Mouse (Mus musculus) lung, embryonic 16.5 days (tissue): ENCODE measurements at regions not wholly inside any gene's neighbourhood (a gene's known extent, or its start where the extent isn't known, plus 50 kb on each side); places are given as distances from the start of the nearest gene placed in this dataset.
A peak's percentile ranks its signal among the peaks of the same experiment; 100 is the strongest.

Experiments
- ATAC-seq: fragments of 200-750 bp; cut with Nextera tagmentation; 2 replicates; pipeline ENCODE4 v1.8.0; 2017; ENCODE audit warnings: low read depth, mild to moderate bottlenecking, moderate library complexity
- H3K27ac ChIP-seq: fragments of 300-500 bp; sonication (generic); 2 replicates; pipeline ENCODE4 v1.5.1; 2014; ENCODE audit warnings: mild to moderate bottlenecking, control low read depth, low read length
- H3K27me3 ChIP-seq: fragments of 300-500 bp; sonication (generic); 2 replicates; pipeline ENCODE4 v1.6.1; 2014; ENCODE audit warnings: low read depth, low read length, mixed read lengths; ENCODE audit not compliant: control insufficient read depth, insufficient read depth
- H3K36me3 ChIP-seq: fragments of 300-500 bp; sonication (generic); 2 replicates; pipeline ENCODE4 v1.6.1; 2014; ENCODE audit warnings: low read length; ENCODE audit not compliant: control insufficient read depth, insufficient read depth
- H3K4me1 ChIP-seq: fragments of 300-500 bp; sonication (generic); replicated peaks from 2 replicates; pipeline ENCODE4 v1.6.1; 2014; ENCODE audit warnings: low read length, mixed read lengths; ENCODE audit not compliant: control insufficient read depth, insufficient read depth
- H3K4me2 ChIP-seq: fragments of 300-500 bp; sonication (generic); 2 replicates; pipeline ENCODE4 v1.6.1; 2014; ENCODE audit warnings: low read depth, low read length, control low read depth
- H3K4me3 ChIP-seq: fragments of 300-500 bp; sonication (generic); 2 replicates; pipeline ENCODE4 v1.5.1; 2014; ENCODE audit warnings: mild to moderate bottlenecking, low read length, control low read depth
- H3K9ac ChIP-seq: fragments of 300-500 bp; sonication (generic); 2 replicates; pipeline ENCODE4 v1.6.1; 2014; ENCODE audit warnings: low read length, control low read depth
- H3K9me3 ChIP-seq: fragments of 300-500 bp; sonication (generic); 2 replicates; pipeline ENCODE4 v1.6.1; 2016; ENCODE audit warnings: low read length; ENCODE audit not compliant: control insufficient read depth
- WGBS: fragments of 180-500 bp; shearing (Covaris S2); extraction: QIAGEN DNeasy Blood & Tissue Kit; methylation state at CpG from one replicate; pipeline ENCODE4 v1.1.7; 2014; 5-methylcytosine and 5-hydroxymethylcytosine counted together

DNA sequence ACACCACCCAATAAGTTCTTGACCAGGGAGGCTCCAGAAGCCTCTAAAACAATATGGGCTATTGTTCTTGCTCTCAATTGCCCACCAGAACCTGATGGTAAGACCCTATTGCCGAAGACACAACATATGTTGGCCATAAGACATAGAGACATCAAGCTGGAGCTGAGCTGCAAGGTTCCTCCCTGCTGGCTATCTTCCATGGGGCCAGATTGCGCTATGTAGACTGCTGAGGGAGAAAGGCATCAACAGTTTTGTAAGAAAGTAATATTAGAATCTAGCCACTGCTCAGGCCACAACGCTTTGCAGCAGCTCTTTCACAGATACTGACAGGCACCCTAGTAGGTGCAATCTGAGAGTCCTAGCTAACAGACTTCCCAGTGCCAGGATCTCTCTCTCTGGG lies 144.2 kb downstream of the Erv3 start:
- Histone ChIP-seq H3K4me3 (no peak overlapping the region), H3K4me2 (no peak overlapping the region), H3K9ac (no peak overlapping the region), H3K36me3 (no peaks in the 10 kb centered on the region), H3K27ac (no peak overlapping the region), H3K9me3 (no peaks in the 10 kb centered on the region), H3K27me3 (no peaks in the 10 kb centered on the region), H3K4me1 (no peaks in the 10 kb centered on the region)
- no peak for ATAC-seq
- 77% methylated on average over 3 of the region's 3 CpGs for WGBS

DNA sequence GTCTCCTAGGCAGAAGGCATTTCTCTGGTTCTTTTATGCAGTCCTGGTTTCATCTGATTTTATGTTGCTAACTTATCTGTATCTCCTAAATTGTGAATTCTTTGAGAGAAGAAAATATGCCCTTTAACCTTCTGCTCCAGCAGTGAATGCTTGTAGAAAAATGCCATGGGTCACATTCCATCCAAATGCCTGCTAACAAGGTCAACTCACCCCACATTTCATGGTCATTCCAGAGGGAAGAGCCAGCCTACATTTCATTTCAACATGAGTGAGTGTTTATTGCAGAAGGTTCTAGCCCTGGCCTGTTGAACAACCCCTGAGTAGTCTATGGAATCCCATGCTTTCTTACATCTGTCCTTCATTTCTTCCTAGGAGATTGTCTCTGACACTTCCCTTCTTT lies 147.7 kb downstream of the Erv3 start:
- H3K27ac ChIP-seq, result no peak overlapping the region

DNA sequence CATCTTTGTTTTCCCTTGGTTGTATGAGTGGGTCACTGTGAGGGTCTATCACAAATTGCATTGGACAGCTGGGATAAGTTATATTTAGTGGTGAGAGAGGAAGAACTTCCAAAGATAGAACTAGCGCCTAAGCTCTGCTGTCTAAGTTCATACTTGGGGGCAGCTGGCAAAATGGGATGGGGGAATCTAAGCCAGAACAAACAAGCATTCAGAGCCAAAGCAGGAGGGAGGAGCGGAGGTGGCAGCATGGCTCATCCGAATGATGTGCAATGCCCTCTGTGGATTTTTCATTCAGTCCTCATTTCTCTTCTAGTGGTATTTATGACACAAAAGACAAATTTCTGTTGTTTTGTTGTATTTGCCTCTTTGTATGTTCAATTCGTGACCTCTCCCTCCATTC lies 144.5 kb upstream of the Adra1d start:
- no peak overlapping the region for H3K4me3 ChIP-seq
- H3K27ac ChIP-seq, result no peak overlapping the region
- H3K4me2 ChIP-seq, result no peak overlapping the region
- H3K9me3 ChIP-seq, result no peaks in the 10 kb centered on the region
- no peaks in the 10 kb centered on the region for H3K36me3 ChIP-seq
- WGBS, result 61% methylated on average over 4 of the region's 4 CpGs
- no peaks in the 10 kb centered on the region; the same call in 1 of the 2 replicates for H3K27me3 ChIP-seq
- H3K9ac ChIP-seq, result no peak overlapping the region
- ATAC-seq, result peak; percentile 62; the same call in 1 of the 2 replicates
- no peaks in the 10 kb centered on the region for H3K4me1 ChIP-seq

More for the DNA sequence above, 147.7 kb downstream of the Erv3 start:
- Histone ChIP-seq H3K4me3 (no peak overlapping the region), H3K9ac (no peak overlapping the region), H3K4me2 (no peak overlapping the region), H3K4me1 (no peaks in the 10 kb centered on the region), H3K27me3 (no peaks in the 10 kb centered on the region), H3K36me3 (no peaks in the 10 kb centered on the region), H3K9me3 (no peaks in the 10 kb centered on the region)
- no peak for ATAC-seq

DNA sequence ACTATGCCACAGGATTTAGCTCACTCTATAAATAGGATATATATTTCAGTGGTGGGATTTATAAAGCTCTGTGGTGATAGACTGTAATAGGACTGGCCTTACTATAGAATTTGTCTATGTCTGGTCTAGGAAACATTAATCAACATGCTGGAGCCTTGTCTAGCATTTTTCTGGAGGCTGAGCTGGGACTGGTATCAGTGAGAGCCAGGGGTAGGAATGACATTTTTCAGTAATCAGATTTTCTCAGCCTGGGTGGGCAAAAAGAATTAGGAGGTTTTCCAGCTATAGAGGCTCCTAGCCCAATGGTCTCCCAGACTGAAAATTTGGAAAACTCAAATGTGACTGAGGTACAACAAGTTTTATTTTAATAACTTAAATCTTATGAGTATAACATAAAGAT lies 142.3 kb upstream of the Adra1d start:
- no peak overlapping the region for H3K4me3 ChIP-seq
- H3K9me3 ChIP-seq, result no peaks in the 10 kb centered on the region
- no peak for ATAC-seq
- H3K36me3 ChIP-seq, result no peaks in the 10 kb centered on the region
- H3K9ac ChIP-seq, result no peak overlapping the region
- no peak overlapping the region for H3K4me2 ChIP-seq
- no peaks in the 10 kb centered on the region; the same call in 1 of the 2 replicates for H3K27me3 ChIP-seq
- H3K27ac ChIP-seq, result no peak overlapping the region
- H3K4me1 ChIP-seq, result no peaks in the 10 kb centered on the region

DNA sequence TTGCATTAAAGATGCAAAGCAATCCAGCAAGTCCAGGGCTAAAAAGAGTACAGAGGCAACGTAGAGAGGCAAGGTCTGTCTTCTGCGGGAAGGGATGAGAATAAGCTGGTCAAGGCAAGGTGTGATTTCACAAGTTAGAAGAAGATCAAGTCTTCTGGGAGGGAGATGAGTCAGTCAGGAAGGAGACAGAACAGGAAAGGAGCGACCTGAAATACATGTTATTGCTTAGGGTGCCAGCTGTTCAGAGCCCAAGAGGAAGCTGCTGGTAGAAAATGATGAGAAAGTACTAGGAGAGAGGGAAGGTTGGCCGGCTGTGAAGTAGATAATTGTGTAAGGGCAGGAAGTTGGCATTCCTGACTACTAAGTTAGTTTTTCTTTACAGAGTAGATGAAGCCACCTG lies 140.1 kb upstream of the Adra1d start:
- Histone ChIP-seq H3K4me3 (no peak overlapping the region), H3K36me3 (no peaks in the 10 kb centered on the region), H3K27ac (no peak overlapping the region), H3K9me3 (no peaks in the 10 kb centered on the region), H3K4me2 (no peak overlapping the region), H3K4me1 (no peaks in the 10 kb centered on the region), H3K9ac (no peak overlapping the region), H3K27me3 (no peaks in the 10 kb centered on the region; the same call in 1 of the 2 replicates)
- WGBS, result 77% methylated on average over 4 of the region's 4 CpGs
- ATAC-seq, result no peak

DNA sequence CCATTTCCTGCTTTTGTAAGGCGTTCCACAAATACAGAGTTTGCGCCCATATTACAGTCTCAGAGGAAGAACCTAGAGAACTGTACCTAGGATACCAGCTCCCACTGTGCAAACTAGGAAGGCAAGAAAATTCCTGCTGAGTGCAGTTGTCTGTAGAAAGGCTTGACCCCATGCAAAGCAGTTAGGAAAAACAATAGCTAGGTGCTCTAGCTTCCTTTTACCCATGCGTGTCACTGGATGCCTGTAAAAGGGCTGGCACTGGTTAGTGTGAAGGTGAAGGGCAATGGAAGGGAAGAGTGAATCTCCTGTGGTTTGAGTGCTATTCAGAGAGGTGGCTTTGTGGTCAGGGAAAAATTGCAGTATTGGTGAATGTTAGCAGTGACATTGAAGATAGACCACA lies 137.7 kb upstream of the Adra1d start:
- Histone ChIP-seq H3K27ac (no peak overlapping the region), H3K4me3 (no peak overlapping the region), H3K4me1 (no peaks in the 10 kb centered on the region), H3K4me2 (no peak overlapping the region), H3K36me3 (no peaks in the 10 kb centered on the region), H3K27me3 (no peaks in the 10 kb centered on the region; the same call in 1 of the 2 replicates), H3K9me3 (no peaks in the 10 kb centered on the region), H3K9ac (no peak overlapping the region)
- no peak for ATAC-seq
- 81% methylated on average over 3 of the region's 3 CpGs for WGBS

DNA sequence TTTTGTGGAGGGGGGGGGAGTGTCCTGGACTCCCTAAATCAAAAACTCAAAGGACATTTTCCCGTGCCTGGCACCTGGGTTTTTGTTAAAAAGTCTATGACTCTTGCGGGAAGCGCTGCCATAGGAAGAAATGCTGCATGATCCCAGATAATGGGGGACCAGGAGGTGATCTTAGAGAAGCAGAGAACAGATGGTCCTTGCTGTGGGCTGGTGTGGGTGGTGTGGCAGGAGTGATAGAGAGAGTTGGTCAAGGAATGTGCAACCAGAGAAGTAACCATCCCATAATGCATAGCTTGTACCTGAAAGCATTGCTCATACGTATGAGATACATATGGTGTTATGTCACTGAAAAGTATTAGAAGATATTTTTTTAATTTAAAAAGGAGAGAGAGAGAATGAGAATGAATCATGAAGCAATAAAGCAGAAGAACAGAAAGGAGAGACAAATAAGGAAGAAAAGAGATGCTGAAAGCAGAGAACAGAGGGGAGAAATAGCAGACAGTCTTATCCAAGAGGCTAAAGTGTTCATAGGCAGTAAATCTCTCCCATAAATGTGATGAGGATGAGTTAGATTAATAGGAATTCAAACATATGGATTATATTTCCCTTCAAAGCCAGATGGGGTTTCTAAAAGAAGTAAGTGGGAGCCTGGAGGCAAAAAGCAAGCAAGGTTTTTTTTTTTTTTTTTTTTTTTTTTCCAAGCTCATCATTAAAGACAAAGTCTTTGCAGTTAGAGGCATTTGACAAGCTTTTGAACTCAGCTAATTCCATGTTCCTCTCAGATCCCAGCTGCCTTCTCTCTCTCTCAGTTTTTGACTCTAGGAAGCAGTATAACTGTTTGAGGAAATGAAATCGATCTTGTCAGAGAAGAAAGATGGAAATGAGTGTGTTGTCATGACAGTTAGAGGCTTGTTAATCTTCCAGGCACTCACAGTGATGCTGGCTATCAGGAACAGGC lies 136.2 kb upstream of the Adra1d start:
- no peak overlapping the region for H3K9ac ChIP-seq

DNA sequence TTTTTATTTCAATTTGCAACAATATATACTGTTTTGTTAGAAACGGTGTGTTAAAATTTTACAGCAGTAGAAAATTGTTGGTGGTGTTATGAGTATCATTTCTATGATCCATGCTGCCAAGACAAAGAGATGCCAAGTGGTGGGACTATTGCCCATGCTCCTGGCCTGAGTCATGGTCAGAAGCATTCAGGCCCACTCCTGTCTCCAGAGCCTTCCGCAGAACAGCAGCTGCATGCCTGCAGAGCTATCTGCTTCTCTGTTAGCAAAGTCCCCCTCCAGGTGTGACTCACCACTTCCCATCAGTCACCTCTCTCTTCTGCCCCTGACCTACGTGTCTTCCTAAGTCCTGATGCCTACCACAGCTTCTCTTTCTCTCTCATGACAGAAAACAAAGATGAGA lies 134.2 kb upstream of the Adra1d start:
- Histone ChIP-seq H3K36me3 (no peaks in the 10 kb centered on the region), H3K9ac (no peak overlapping the region), H3K27ac (no peak overlapping the region), H3K9me3 (no peaks in the 10 kb centered on the region), H3K4me3 (no peak overlapping the region), H3K27me3 (no peaks in the 10 kb centered on the region; the same call in 1 of the 2 replicates), H3K4me1 (no peaks in the 10 kb centered on the region), H3K4me2 (no peak overlapping the region)
- WGBS, result 51% methylated on average over 3 of the region's 3 CpGs
- ATAC-seq, result no peak

More for the DNA sequence above, 136.2 kb upstream of the Adra1d start:
- Histone ChIP-seq H3K27ac (no peak overlapping the region), H3K4me2 (no peak overlapping the region), H3K36me3 (no peaks in the 10 kb centered on the region), H3K4me3 (no peak overlapping the region), H3K27me3 (no peaks in the 10 kb centered on the region; the same call in 1 of the 2 replicates), H3K4me1 (no peaks in the 10 kb centered on the region), H3K9me3 (no peaks in the 10 kb centered on the region)
- WGBS, result 71% methylated on average over 5 of the region's 5 CpGs
- no peak for ATAC-seq

DNA sequence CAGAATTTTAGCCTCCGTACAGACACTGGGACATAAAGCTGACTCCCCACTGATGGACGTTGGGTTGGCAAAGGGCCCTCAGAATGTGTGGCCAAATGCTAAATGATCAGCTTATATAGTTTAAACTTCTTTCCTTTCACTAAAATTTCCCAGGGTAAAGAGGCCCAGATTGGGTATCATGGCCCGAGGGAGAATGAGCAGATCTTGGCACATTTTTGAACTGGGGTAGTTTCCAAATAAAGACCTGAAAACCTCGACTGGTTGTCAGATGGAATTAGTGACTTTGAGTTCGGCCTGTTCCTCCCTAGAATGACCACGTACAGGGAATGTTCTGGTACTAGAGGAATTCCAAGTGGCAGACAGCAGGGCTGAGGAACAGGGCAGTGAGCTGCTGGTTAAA lies 127.9 kb upstream of the Adra1d start:
- no peaks in the 10 kb centered on the region for H3K9me3 ChIP-seq
- no peak overlapping the region for H3K27ac ChIP-seq
- no peak overlapping the region for H3K4me3 ChIP-seq
- no peaks in the 10 kb centered on the region for H3K36me3 ChIP-seq
- no peaks in the 10 kb centered on the region for H3K27me3 ChIP-seq
- H3K4me1 ChIP-seq, result peaks cover 6% of the 10 kb centered on the region; the same call in 1 of the 2 replicates
- ATAC-seq, result no peak
- 55% methylated on average over 6 of the region's 6 CpGs for WGBS
- no peak overlapping the region for H3K4me2 ChIP-seq
- H3K9ac ChIP-seq, result no peak overlapping the region
